Mouse (Mus musculus): ENCODE results near the gene Olfr1197. TPM values are rescaled to one million over a fixed set of nuclear protein-coding genes. Genes with fewer than 3 reads are reported as not detected.

Gene Olfr1197
- total and polyA plus RNA-seq, 2 experiments from 2014 or later = not detected

DNA sequence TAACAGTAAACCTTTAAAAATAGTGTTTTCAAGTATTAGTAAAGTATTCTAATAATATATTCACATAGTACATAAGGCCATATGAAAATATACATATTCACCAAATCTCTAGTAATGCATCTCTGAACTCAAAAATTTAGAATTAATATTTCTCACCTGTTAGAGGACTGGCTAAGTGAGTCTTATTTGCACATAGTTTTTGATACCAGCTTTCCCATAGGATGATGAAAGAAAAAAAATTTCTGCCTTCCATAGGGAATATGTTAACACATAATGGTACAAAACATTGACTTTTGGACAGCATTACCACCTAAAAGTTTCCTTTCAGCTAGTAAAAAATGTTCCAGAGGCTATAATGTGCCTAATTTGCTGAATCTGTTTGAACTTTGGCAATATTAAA is 43.1 kb downstream of the Olfr1197 start, which contains the start of gene Olfr1195:
Olfr1195 (minus strand) TSS at position 101 of the 400 bp plus-strand sequence.
- H3K4me3 ChIP-seq (ENCODE audit: low read depth, low read length) = no peak within 1 kb of the TSS
- H3K4me2 ChIP-seq (ENCODE audit: low read depth, low read length) = no peak within 1 kb of the TSS
- H3K9ac ChIP-seq (replicated peaks; ENCODE audit: low read depth, low read length) = no peak within 1 kb of the TSS
- TF ChIP-seq CTCF (IDR thresholded peaks at IDR 0.05; ENCODE audit: low read depth) (no peak), EP300 (IDR thresholded peaks at IDR 0.05; ENCODE audit: low read depth) (no peak)
- no peaks in the 10 kb centered on the region for H3K36me3 ChIP-seq (replicated peaks; ENCODE audit: control insufficient read depth, insufficient read depth, low read length)
- ATAC-seq (ENCODE audit: insufficient read depth, low read depth) (no peak), DNase-seq (ENCODE audit: low spot score) (no peak)
- H3K4me1 ChIP-seq (ENCODE audit: control insufficient read depth, insufficient read depth) = no peaks in the 10 kb centered on the region
- no peak within 1 kb of the TSS for H3K27ac ChIP-seq (ENCODE audit: low read depth)
- H3K27me3 ChIP-seq (ENCODE audit: control insufficient read depth, insufficient read depth, low read length) = no peaks in the 10 kb centered on the region
- H3K9me3 ChIP-seq (replicated peaks; ENCODE audit: control insufficient read depth, low read length) = no peaks in the 10 kb centered on the region

Other genes with a start within 250 kb of the Olfr1197 start
- gene Olfr1184, start 248.8 kb downstream of the Olfr1197 start, total RNA-seq (2014; rRNA removed; ENCODE audit: low replicate concordance) = not detected in 2 replicates
- not detected in 2 replicates for gene Olfr1184, start 248.8 kb downstream of the Olfr1197 start, polyA plus RNA-seq (2015; fragmentation: Nextera tagmentation; extraction: Ambion mirVana)
- not detected in 2 replicates for gene Olfr1185-ps1, start 239.0 kb downstream of the Olfr1197 start, total RNA-seq (2014; rRNA removed; ENCODE audit: low replicate concordance)
- not detected in 2 replicates for gene Olfr1185-ps1, start 239.0 kb downstream of the Olfr1197 start, polyA plus RNA-seq (2015; fragmentation: Nextera tagmentation; extraction: Ambion mirVana)
- not detected in 2 replicates for gene Olfr1186, start 213.8 kb downstream of the Olfr1197 start, total RNA-seq (2014; rRNA removed; ENCODE audit: low replicate concordance)
- not detected in 2 replicates for gene Olfr1186, start 213.8 kb downstream of the Olfr1197 start, polyA plus RNA-seq (2015; fragmentation: Nextera tagmentation; extraction: Ambion mirVana)
- not detected in 2 replicates for gene Olfr1188, start 175.4 kb downstream of the Olfr1197 start, total RNA-seq (2014; rRNA removed; ENCODE audit: low replicate concordance)
- gene Olfr1188, start 175.4 kb downstream of the Olfr1197 start, polyA plus RNA-seq (2015; fragmentation: Nextera tagmentation; extraction: Ambion mirVana) = not detected in 2 replicates
- not detected in 2 replicates for gene Olfr1189, start 145.9 kb downstream of the Olfr1197 start, total RNA-seq (2014; rRNA removed; ENCODE audit: low replicate concordance)
- gene Olfr1189, start 145.9 kb downstream of the Olfr1197 start, polyA plus RNA-seq (2015; fragmentation: Nextera tagmentation; extraction: Ambion mirVana) = not detected in 2 replicates
- not detected in 2 replicates for gene Olfr1191-ps1, start 91.8 kb downstream of the Olfr1197 start, total RNA-seq (2014; rRNA removed; ENCODE audit: low replicate concordance)
- not detected in 2 replicates for gene Olfr1191-ps1, start 91.8 kb downstream of the Olfr1197 start, polyA plus RNA-seq (2015; fragmentation: Nextera tagmentation; extraction: Ambion mirVana)
- gene Olfr1192-ps1, start 83.9 kb downstream of the Olfr1197 start, total RNA-seq (2014; rRNA removed; ENCODE audit: low replicate concordance) = not detected in 2 replicates
- not detected in 2 replicates for gene Olfr1192-ps1, start 83.9 kb downstream of the Olfr1197 start, polyA plus RNA-seq (2015; fragmentation: Nextera tagmentation; extraction: Ambion mirVana)
- gene Olfr1193, start 56.7 kb downstream of the Olfr1197 start, total RNA-seq (2014; rRNA removed; ENCODE audit: low replicate concordance) = not detected in 2 replicates
- not detected in 2 replicates for gene Olfr1193, start 56.7 kb downstream of the Olfr1197 start, polyA plus RNA-seq (2015; fragmentation: Nextera tagmentation; extraction: Ambion mirVana)
- gene Olfr1195, start 43.2 kb downstream of the Olfr1197 start, total RNA-seq (2014; rRNA removed; ENCODE audit: low replicate concordance) = not detected in 2 replicates
- not detected in 2 replicates for gene Olfr1195, start 43.2 kb downstream of the Olfr1197 start, polyA plus RNA-seq (2015; fragmentation: Nextera tagmentation; extraction: Ambion mirVana)
- not detected in 2 replicates for gene Olfr1196, start 27.8 kb downstream of the Olfr1197 start, total RNA-seq (2014; rRNA removed; ENCODE audit: low replicate concordance)
- gene Olfr1196, start 27.8 kb downstream of the Olfr1197 start, polyA plus RNA-seq (2015; fragmentation: Nextera tagmentation; extraction: Ambion mirVana) = not detected in 2 replicates
- gene Olfr1198, start 19.0 kb upstream of the Olfr1197 start, total RNA-seq (2014; rRNA removed; ENCODE audit: low replicate concordance) = not detected in 2 replicates
- not detected in 2 replicates for gene Olfr1198, start 19.0 kb upstream of the Olfr1197 start, polyA plus RNA-seq (2015; fragmentation: Nextera tagmentation; extraction: Ambion mirVana)
- gene Olfr1199, start 28.1 kb upstream of the Olfr1197 start, total RNA-seq (2014; rRNA removed; ENCODE audit: low replicate concordance) = not detected in 2 replicates
- gene Olfr1199, start 28.1 kb upstream of the Olfr1197 start, polyA plus RNA-seq (2015; fragmentation: Nextera tagmentation; extraction: Ambion mirVana) = not detected in 2 replicates
- gene Olfr1200, start 38.1 kb upstream of the Olfr1197 start, total RNA-seq (2014; rRNA removed; ENCODE audit: low replicate concordance) = not detected in 2 replicates
- not detected in 2 replicates for gene Olfr1200, start 38.1 kb upstream of the Olfr1197 start, polyA plus RNA-seq (2015; fragmentation: Nextera tagmentation; extraction: Ambion mirVana)
- not detected in 2 replicates for gene Olfr1201, start 60.7 kb upstream of the Olfr1197 start, total RNA-seq (2014; rRNA removed; ENCODE audit: low replicate concordance)
- not detected in 2 replicates for gene Olfr1201, start 60.7 kb upstream of the Olfr1197 start, polyA plus RNA-seq (2015; fragmentation: Nextera tagmentation; extraction: Ambion mirVana)
- not detected in 2 replicates for gene Olfr1202, start 82.1 kb upstream of the Olfr1197 start, total RNA-seq (2014; rRNA removed; ENCODE audit: low replicate concordance)
- not detected in 2 replicates for gene Olfr1202, start 82.1 kb upstream of the Olfr1197 start, polyA plus RNA-seq (2015; fragmentation: Nextera tagmentation; extraction: Ambion mirVana)
- gene Olfr1205, start 97.4 kb upstream of the Olfr1197 start, total RNA-seq (2014; rRNA removed; ENCODE audit: low replicate concordance) = not detected in 2 replicates
- gene Olfr1205, start 97.4 kb upstream of the Olfr1197 start, polyA plus RNA-seq (2015; fragmentation: Nextera tagmentation; extraction: Ambion mirVana) = not detected in 2 replicates
- not detected in 2 replicates for gene Olfr1204, start 116.9 kb upstream of the Olfr1197 start, total RNA-seq (2014; rRNA removed; ENCODE audit: low replicate concordance)
- not detected in 2 replicates for gene Olfr1204, start 116.9 kb upstream of the Olfr1197 start, polyA plus RNA-seq (2015; fragmentation: Nextera tagmentation; extraction: Ambion mirVana)
- not detected in 2 replicates for gene Olfr1206, start 130.9 kb upstream of the Olfr1197 start, total RNA-seq (2014; rRNA removed; ENCODE audit: low replicate concordance)
- gene Olfr1206, start 130.9 kb upstream of the Olfr1197 start, polyA plus RNA-seq (2015; fragmentation: Nextera tagmentation; extraction: Ambion mirVana) = not detected in 2 replicates
- not detected in 2 replicates for gene Olfr1208, start 169.9 kb upstream of the Olfr1197 start, total RNA-seq (2014; rRNA removed; ENCODE audit: low replicate concordance)
- gene Olfr1208, start 169.9 kb upstream of the Olfr1197 start, polyA plus RNA-seq (2015; fragmentation: Nextera tagmentation; extraction: Ambion mirVana) = not detected in 2 replicates
- not detected in 2 replicates for gene Olfr1209, start 182.8 kb upstream of the Olfr1197 start, total RNA-seq (2014; rRNA removed; ENCODE audit: low replicate concordance)
- not detected in 2 replicates for gene Olfr1209, start 182.8 kb upstream of the Olfr1197 start, polyA plus RNA-seq (2015; fragmentation: Nextera tagmentation; extraction: Ambion mirVana)
- gene Olfr1211, start 205.7 kb upstream of the Olfr1197 start, total RNA-seq (2014; rRNA removed; ENCODE audit: low replicate concordance) = not detected in 2 replicates
- not detected in 2 replicates for gene Olfr1211, start 205.7 kb upstream of the Olfr1197 start, polyA plus RNA-seq (2015; fragmentation: Nextera tagmentation; extraction: Ambion mirVana)
- not detected in 2 replicates for gene Olfr1212, start 221.6 kb upstream of the Olfr1197 start, total RNA-seq (2014; rRNA removed; ENCODE audit: low replicate concordance)
- gene Olfr1212, start 221.6 kb upstream of the Olfr1197 start, polyA plus RNA-seq (2015; fragmentation: Nextera tagmentation; extraction: Ambion mirVana) = not detected in 2 replicates
- gene Gm13762, start 247.9 kb upstream of the Olfr1197 start, total RNA-seq (2014; rRNA removed; ENCODE audit: low replicate concordance) = not detected in 2 replicates
- gene Gm13762, start 247.9 kb upstream of the Olfr1197 start, polyA plus RNA-seq (2015; fragmentation: Nextera tagmentation; extraction: Ambion mirVana) = not detected in 2 replicates

All from heart, postnatal 0 days (tissue).